In the genomic region with DNA sequence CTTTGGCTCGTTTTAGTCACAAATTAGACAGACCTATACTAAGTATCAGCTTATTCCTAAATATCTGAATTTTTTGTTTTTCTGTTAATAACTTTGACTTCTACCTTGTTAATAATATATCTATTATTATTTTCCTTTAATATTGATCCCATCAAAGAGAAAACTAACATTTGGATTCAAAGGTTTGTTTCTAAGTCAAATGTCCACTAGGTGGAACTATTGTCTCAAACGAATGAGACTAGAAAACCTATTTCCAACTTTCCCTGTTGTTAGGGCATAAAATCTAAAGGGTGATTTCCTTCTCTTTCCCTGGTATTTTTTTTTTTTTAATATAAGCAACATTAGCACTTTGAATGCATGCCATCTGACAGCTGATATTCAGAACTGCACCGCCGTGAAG, we compare ENCODE assay signal across 13 mouse cellular contexts. TPM values are rescaled to one million over a fixed set of nuclear protein-coding genes. Genes with fewer than 3 reads are reported as not detected.
A peak's percentile ranks its signal among the peaks of the same experiment; 100 is the strongest.
DNase-seq lines count a peak whose midpoint lies in the region; ATAC-seq and TF ChIP-seq lines count a peak whose summit lies in the region.
"Had no signal": no experiment of that assay in that cellular context is flagged by ENCODE, and none has a peak within 500 bp of the region (broad histone marks: within the 10 kb centered on the region; RNA-seq: fewer than 3 reads in every experiment).

No protein-coding gene starts in this region.

- DNase-seq in forebrain, postnatal 0 days = peak; percentile 47
- DNase-seq in forebrain, embryonic 11.5 days (ENCODE audit: low spot score) = no peak
- DNase-seq in liver, embryonic 14.5 days (ENCODE audit: low read depth in 3 of 3, low spot score in 3 of 3) = no peak
- DNase-seq in liver = no peak
- DNase-seq in NIH3T3 (ENCODE audit: low read depth) = peak; percentile 75
- DNase-seq in mesoderm, embryonic 11.5 days (ENCODE audit: low read depth, low spot score) = peak; percentile 21
- DNase-seq in neural tube, embryonic 10.5 days (ENCODE audit: extremely low spot score, low spot score) = no peak
- DNase-seq: lung, adult 18-20 months; thymus, adult 18-20 months had no signal

- H3K36me3 ChIP-seq in forebrain, postnatal 0 days (ENCODE audit: insufficient read depth) = no peaks in the 10 kb centered on the region
- H3K36me3 ChIP-seq in forebrain, embryonic 11.5 days (ENCODE audit: control insufficient read depth, insufficient read depth, low read length) = no peaks in the 10 kb centered on the region
- H3K36me3 ChIP-seq in liver, embryonic 14.5 days (replicated peaks; ENCODE audit: control insufficient read depth, insufficient read depth, low read depth) = no peaks in the 10 kb centered on the region
- H3K36me3 ChIP-seq in midbrain, embryonic 15.5 days (replicated peaks) = no peaks in the 10 kb centered on the region
- H3K36me3 ChIP-seq: embryonic facial prominence, embryonic 12.5 days had no signal

- peak; percentile 68 for TF ChIP-seq CTCF in forebrain, postnatal 0 days (IDR thresholded peaks at IDR 0.05; ENCODE audit: low read depth)
- TF ChIP-seq CTCF in liver, embryonic 14.5 days (IDR thresholded peaks at IDR 0.05; ENCODE audit: low read depth) = peak; percentile 17; the same call in 1 of the 2 replicates

- H3K4me2 ChIP-seq in forebrain, postnatal 0 days (ENCODE audit: low read depth) = no peak overlapping the region
- H3K4me2 ChIP-seq in forebrain, embryonic 11.5 days (ENCODE audit: low read depth, low read length, severe bottlenecking) = no peak overlapping the region
- no peak overlapping the region for H3K4me2 ChIP-seq in liver, embryonic 14.5 days (ENCODE audit: low read depth)
- H3K4me2 ChIP-seq in midbrain, embryonic 15.5 days = no peak overlapping the region
- H3K4me2 ChIP-seq: embryonic facial prominence, embryonic 12.5 days had no signal

- H3K4me1 ChIP-seq in forebrain, postnatal 0 days (ENCODE audit: insufficient read depth) = no peaks in the 10 kb centered on the region
- H3K4me1 ChIP-seq in forebrain, embryonic 11.5 days (replicated peaks; ENCODE audit: control insufficient read depth, insufficient read depth, low read length) = no peaks in the 10 kb centered on the region
- no peaks in the 10 kb centered on the region; a peak in 1 of 4 replicates for H3K4me1 ChIP-seq in liver, embryonic 14.5 days (replicated peaks; ENCODE audit: control insufficient read depth in 2 of 2, insufficient read depth in 2 of 2, low read length in 1 of 2)
- no peaks in the 10 kb centered on the region for H3K4me1 ChIP-seq in midbrain, embryonic 15.5 days
- H3K4me1 ChIP-seq: embryonic facial prominence, embryonic 12.5 days had no signal

- 22% methylated on average over 4 of the region's 4 CpGs for WGBS in forebrain, postnatal 0 days
- 47% methylated on average over 4 of the region's 4 CpGs for WGBS in forebrain, embryonic 11.5 days
- 38% methylated on average over 4 of the region's 4 CpGs for WGBS in liver, embryonic 14.5 days (ENCODE audit: insufficient replicate concordance)
- WGBS in midbrain, embryonic 15.5 days = 36% methylated on average over 4 of the region's 4 CpGs

- no peak overlapping the region for H3K9ac ChIP-seq in forebrain, postnatal 0 days
- no peak overlapping the region for H3K9ac ChIP-seq in forebrain, embryonic 11.5 days (ENCODE audit: low read length)
- no peak overlapping the region for H3K9ac ChIP-seq in liver, embryonic 14.5 days (replicated peaks)
- H3K9ac ChIP-seq in midbrain, embryonic 15.5 days = no peak overlapping the region
- H3K9ac ChIP-seq: embryonic facial prominence, embryonic 12.5 days had no signal

- H3K4me3 ChIP-seq in forebrain, postnatal 0 days (ENCODE audit: low read depth, low read length) = no peak overlapping the region
- no peak overlapping the region for H3K4me3 ChIP-seq in forebrain, embryonic 11.5 days (ENCODE audit: low read depth, low read length)
- H3K4me3 ChIP-seq in liver, embryonic 14.5 days (ENCODE audit: insufficient read depth in 1 of 2, low read depth in 2 of 2, low read length in 2 of 2) = no peak overlapping the region
- H3K4me3 ChIP-seq in midbrain, embryonic 15.5 days = no peak overlapping the region
- H3K4me3 ChIP-seq: embryonic facial prominence, embryonic 12.5 days; myocyte had no signal

- no peak for TF ChIP-seq EP300 in liver, embryonic 14.5 days (IDR thresholded peaks at IDR 0.05; ENCODE audit: low read depth)

- no peak for ATAC-seq in forebrain, postnatal 0 days
- no peak for ATAC-seq in forebrain, embryonic 11.5 days (replicated peaks; ENCODE audit: low FRiP score)
- no peak for ATAC-seq in liver, embryonic 14.5 days (ENCODE audit: insufficient read depth)
- no peak for ATAC-seq in midbrain, embryonic 15.5 days (replicated peaks)
- ATAC-seq: inflammation-experienced regulatory T-cells, adult 6 months had no signal

- no peak overlapping the region for H3K27ac ChIP-seq in forebrain, postnatal 0 days (ENCODE audit: low read depth, low read length)
- no peak overlapping the region for H3K27ac ChIP-seq in forebrain, embryonic 11.5 days (ENCODE audit: low read depth, low read length)
- no peak overlapping the region for H3K27ac ChIP-seq in liver, embryonic 14.5 days
- H3K27ac ChIP-seq in midbrain, embryonic 15.5 days = no peak overlapping the region
- H3K27ac ChIP-seq: embryonic facial prominence, embryonic 12.5 days had no signal

- no peaks in the 10 kb centered on the region for H3K27me3 ChIP-seq in forebrain, postnatal 0 days (ENCODE audit: insufficient read depth, low read length)
- no peaks in the 10 kb centered on the region for H3K27me3 ChIP-seq in forebrain, embryonic 11.5 days (ENCODE audit: control insufficient read depth, insufficient read depth, low read length)
- no peaks in the 10 kb centered on the region for H3K27me3 ChIP-seq in liver, embryonic 14.5 days (ENCODE audit: control insufficient read depth, insufficient read depth, low read length)
- no peaks in the 10 kb centered on the region for H3K27me3 ChIP-seq in midbrain, embryonic 15.5 days (replicated peaks)
- H3K27me3 ChIP-seq: embryonic facial prominence, embryonic 12.5 days had no signal

- H3K9me3 ChIP-seq in forebrain, postnatal 0 days (ENCODE audit: low read length) = no peaks in the 10 kb centered on the region
- H3K9me3 ChIP-seq in forebrain, embryonic 11.5 days (ENCODE audit: control insufficient read depth, low read length) = no peaks in the 10 kb centered on the region
- no peaks in the 10 kb centered on the region for H3K9me3 ChIP-seq in liver, embryonic 14.5 days (ENCODE audit: control insufficient read depth, low read length)
- no peaks in the 10 kb centered on the region for H3K9me3 ChIP-seq in midbrain, embryonic 15.5 days
- H3K9me3 ChIP-seq: embryonic facial prominence, embryonic 12.5 days had no signal

RNA-seq across cellular contexts. Expression of a gene that starts 20.0 kb away (rescaled TPM):
- total RNA-seq in forebrain, postnatal 0 days (2014; rRNA removed) = 15.8 and 24.2 TPM in 2 replicates
- 5.5 and 6.1 TPM in 2 replicates for polyA plus RNA-seq in forebrain, postnatal 0 days (2015; fragmentation: Nextera tagmentation; extraction: Ambion mirVana)
- polyA plus RNA-seq in forebrain, embryonic 11.5 days (2014; fragmentation: Nextera tagmentation; extraction: Ambion mirVana) = 6.3 and 6.5 TPM in 2 replicates
- polyA plus RNA-seq in liver, embryonic 14.5 days (2012; rRNA removed) = under 0.01 and 0.08 TPM in 2 replicates
- not detected in 2 replicates for polyA plus RNA-seq in liver, embryonic 14.5 days (2014; fragmentation: Nextera tagmentation; extraction: Ambion mirVana)
- 4.0 and 4.2 TPM in 2 replicates for polyA plus RNA-seq in midbrain, embryonic 15.5 days (2015; fragmentation: Nextera tagmentation; extraction: Ambion mirVana)

Comparison
In these comparisons a context has a peak if more than half of its experiments do, and no peak if none do; other contexts are left out.
1. DNase-seq: peak in forebrain, postnatal 0 days (single experiment), NIH3T3 (single experiment) and mesoderm, embryonic 11.5 days (single experiment); none in forebrain, embryonic 11.5 days (single experiment), liver, embryonic 14.5 days (0 of 3), liver (single experiment) and neural tube, embryonic 10.5 days (single experiment).